ENCODE assay signal across 16 mouse cellular contexts in the genomic region with DNA sequence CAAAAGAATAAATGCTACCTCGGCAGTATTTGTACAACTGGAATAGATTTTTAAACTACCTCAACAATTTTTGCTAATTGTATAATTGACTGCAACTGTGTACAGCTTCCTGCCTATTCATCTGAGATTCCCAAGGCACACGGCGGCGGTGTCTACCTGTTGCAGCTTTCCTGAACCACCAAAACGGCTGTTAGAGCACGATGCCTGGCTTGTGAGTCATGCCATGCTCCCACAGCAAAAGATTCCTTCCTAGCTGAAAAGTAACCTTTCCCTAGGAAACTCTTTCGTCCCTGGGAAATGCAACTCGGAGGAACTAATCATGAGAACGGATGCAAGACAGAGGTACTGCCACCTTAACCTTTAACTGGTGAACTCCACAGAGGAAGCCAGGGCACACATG. TPM values are rescaled to one million over a fixed set of nuclear protein-coding genes. Genes with fewer than 3 reads are reported as not detected.
DNase-seq lines count a peak whose midpoint lies in the region; ATAC-seq and TF ChIP-seq lines count a peak whose summit lies in the region.
"Had no signal": no experiment of that assay in that cellular context is flagged by ENCODE, and none has a peak within 500 bp of the region (broad histone marks: within the 10 kb centered on the region; RNA-seq: fewer than 3 reads in every experiment).

No protein-coding gene starts in this region.

- 78% methylated on average over 9 of the region's 9 CpGs for WGBS in midbrain, postnatal 0 days
- 79% methylated on average over 9 of the region's 9 CpGs for WGBS in midbrain, embryonic 11.5 days
- WGBS in hindbrain, embryonic 14.5 days: 68% methylated on average over 9 of the region's 9 CpGs
- WGBS in stomach, embryonic 14.5 days: 64% methylated on average over 9 of the region's 9 CpGs

- H3K9ac ChIP-seq in midbrain, postnatal 0 days (replicated peaks; ENCODE audit: low read length, poor library complexity, severe bottlenecking): no peak overlapping the region
- no peak overlapping the region for H3K9ac ChIP-seq in midbrain, embryonic 11.5 days (ENCODE audit: low read length)
- no peak overlapping the region for H3K9ac ChIP-seq in hindbrain, embryonic 14.5 days
- no peak overlapping the region for H3K9ac ChIP-seq in stomach, embryonic 14.5 days (replicated peaks; ENCODE audit: low read depth, low read length)
- H3K9ac ChIP-seq: forebrain, embryonic 13.5 days; liver, embryonic 13.5 days had no signal

- H3K27me3 ChIP-seq in midbrain, postnatal 0 days (ENCODE audit: insufficient read depth, low read length): peaks cover 3% of the 10 kb centered on the region; the same call in 1 of the 2 replicates
- H3K27me3 ChIP-seq in midbrain, embryonic 11.5 days (ENCODE audit: control insufficient read depth, insufficient read depth, low read length): no peaks in the 10 kb centered on the region
- H3K27me3 ChIP-seq in hindbrain, embryonic 14.5 days (ENCODE audit: control insufficient read depth, insufficient read depth, low read length): no peaks in the 10 kb centered on the region
- H3K27me3 ChIP-seq in stomach, embryonic 14.5 days (ENCODE audit: control insufficient read depth, insufficient read depth, low read length): no peaks in the 10 kb centered on the region
- H3K27me3 ChIP-seq: forebrain, embryonic 13.5 days had no signal

- TF ChIP-seq CTCF in gastrocnemius, adult 2 months (IDR thresholded peaks at IDR 0.05): no peak
- no peak for TF ChIP-seq CTCF in midbrain, postnatal 0 days (IDR thresholded peaks at IDR 0.05)

- H3K4me2 ChIP-seq in midbrain, postnatal 0 days (ENCODE audit: low read depth, low read length, poor library complexity, severe bottlenecking): peak overlapping the region; percentile 93; the same call in 1 of the 2 replicates
- H3K4me2 ChIP-seq in midbrain, embryonic 11.5 days: no peak overlapping the region
- peak overlapping the region; percentile 96 for H3K4me2 ChIP-seq in hindbrain, embryonic 14.5 days (replicated peaks)
- H3K4me2 ChIP-seq in stomach, embryonic 14.5 days (replicated peaks; ENCODE audit: low read depth, low read length): peak overlapping the region; percentile 19
- H3K4me2 ChIP-seq: forebrain, embryonic 13.5 days; heart, embryonic 11.5 days; liver, embryonic 13.5 days had no signal

- ATAC-seq in midbrain, postnatal 0 days (ENCODE audit: low FRiP score): no peak
- ATAC-seq in midbrain, embryonic 11.5 days (ENCODE audit: low FRiP score): no peak
- ATAC-seq in hindbrain, embryonic 14.5 days (ENCODE audit: low FRiP score): no peak
- ATAC-seq in stomach, embryonic 14.5 days (ENCODE audit: insufficient number of reproducible peaks, insufficient read depth, low FRiP score, low read depth): no peak
- no peak for ATAC-seq in inflammation-experienced regulatory T-cells, adult 6 months
- ATAC-seq: forebrain, embryonic 13.5 days had no signal

- H3K36me3 ChIP-seq in midbrain, postnatal 0 days (ENCODE audit: insufficient read depth, low read length): no peaks in the 10 kb centered on the region
- H3K36me3 ChIP-seq in midbrain, embryonic 11.5 days (ENCODE audit: control insufficient read depth, insufficient read depth, low read length): no peaks in the 10 kb centered on the region
- H3K36me3 ChIP-seq in hindbrain, embryonic 14.5 days (replicated peaks; ENCODE audit: control insufficient read depth, insufficient read depth): no peaks in the 10 kb centered on the region
- no peaks in the 10 kb centered on the region for H3K36me3 ChIP-seq in stomach, embryonic 14.5 days (ENCODE audit: control insufficient read depth, insufficient read depth, low read length)
- H3K36me3 ChIP-seq: liver, embryonic 13.5 days had no signal

- no peak overlapping the region for H3K4me3 ChIP-seq in gastrocnemius, adult 2 months
- 0 out of 2 replicates have a peak overlapping the region, but pooled peaks have one; percentile 1 for H3K4me3 ChIP-seq in midbrain, postnatal 0 days (ENCODE audit: low read depth, low read length)
- H3K4me3 ChIP-seq in midbrain, embryonic 11.5 days (ENCODE audit: low read depth, low read length): no peak overlapping the region
- H3K4me3 ChIP-seq in hindbrain, embryonic 14.5 days (replicated peaks; ENCODE audit: low read length): no peak overlapping the region
- no peak overlapping the region; the same call in 1 of the 2 replicates for H3K4me3 ChIP-seq in stomach, embryonic 14.5 days (ENCODE audit: low read depth, low read length)
- H3K4me3 ChIP-seq: forebrain, embryonic 13.5 days; liver, embryonic 13.5 days; myocyte had no signal

- no peaks in the 10 kb centered on the region for H3K4me1 ChIP-seq in midbrain, postnatal 0 days (ENCODE audit: insufficient read depth, low read length)
- peaks cover 52% of the 10 kb centered on the region for H3K4me1 ChIP-seq in midbrain, embryonic 11.5 days (ENCODE audit: control insufficient read depth, insufficient read depth, low read length)
- peaks cover 17% of the 10 kb centered on the region for H3K4me1 ChIP-seq in hindbrain, embryonic 14.5 days (replicated peaks; ENCODE audit: control insufficient read depth, insufficient read depth, low read length)
- H3K4me1 ChIP-seq in stomach, embryonic 14.5 days (ENCODE audit: control insufficient read depth, insufficient read depth, low read length): peaks cover 71% of the 10 kb centered on the region

- H3K9me3 ChIP-seq in midbrain, postnatal 0 days (ENCODE audit: low read length): no peaks in the 10 kb centered on the region
- no peaks in the 10 kb centered on the region for H3K9me3 ChIP-seq in midbrain, embryonic 11.5 days (ENCODE audit: control insufficient read depth, low read length)
- H3K9me3 ChIP-seq in hindbrain, embryonic 14.5 days (ENCODE audit: control insufficient read depth, low read length): no peaks in the 10 kb centered on the region
- no peaks in the 10 kb centered on the region for H3K9me3 ChIP-seq in stomach, embryonic 14.5 days (ENCODE audit: control insufficient read depth, low read depth, low read length)
- H3K9me3 ChIP-seq: forebrain, embryonic 13.5 days; liver, embryonic 13.5 days had no signal

- intact Hi-C loops in gastrocnemius, adult 2 months (cut with DNase I): no loop called here
- intact Hi-C loops in gastrocnemius, postnatal 36 days (cut with DNase I): no loop called here

- peak overlapping the region; percentile 90 for H3K27ac ChIP-seq in gastrocnemius, adult 2 months
- H3K27ac ChIP-seq in midbrain, postnatal 0 days (ENCODE audit: low read depth, low read length): no peak overlapping the region
- H3K27ac ChIP-seq in midbrain, embryonic 11.5 days (ENCODE audit: low read depth, low read length): no peak overlapping the region
- no peak overlapping the region for H3K27ac ChIP-seq in hindbrain, embryonic 14.5 days
- peak overlapping the region; percentile 62; the same call in 1 of the 2 replicates for H3K27ac ChIP-seq in stomach, embryonic 14.5 days (ENCODE audit: low read length)
- H3K27ac ChIP-seq: forebrain, embryonic 13.5 days; liver, embryonic 13.5 days; macrophage had no signal

- DNase-seq in gastrocnemius, adult 2 months: no peak
- no peak for DNase-seq in gastrocnemius, postnatal 36 days
- no peak for DNase-seq in midbrain, postnatal 0 days (ENCODE audit: low spot score)
- DNase-seq in midbrain, embryonic 11.5 days (ENCODE audit: low spot score, missing footprints): no peak
- DNase-seq in hindbrain, embryonic 14.5 days (ENCODE audit: low spot score): no peak
- no peak for DNase-seq in thymus, postnatal 0 days (ENCODE audit: low spot score)
- DNase-seq: cerebellum, adult 2 months; kidney, postnatal 36 days; liver, embryonic 13.5 days; thymus, postnatal 4 days had no signal

RNA-seq across cellular contexts. Expression of gene Lrig1, which starts 6.9 kb away (rescaled TPM):
- total RNA-seq in gastrocnemius, adult 2 months (2021): 10 to 100 TPM; 38.9 to 57.9 TPM
- total RNA-seq in gastrocnemius, postnatal 36 days (2021): 10 to 100 TPM; 49.2 to 51.2 TPM
- 76.3 and 90.8 TPM in 2 replicates for total RNA-seq in midbrain, postnatal 0 days (2014; rRNA removed)
- 16.6 and 22.6 TPM in 2 replicates for polyA plus RNA-seq in midbrain, postnatal 0 days (2015; fragmentation: Nextera tagmentation; extraction: Ambion mirVana)
- 15.9 and 17.4 TPM in 2 replicates for polyA plus RNA-seq in midbrain, embryonic 11.5 days (2014; fragmentation: Nextera tagmentation; extraction: Ambion mirVana)
- polyA plus RNA-seq in hindbrain, embryonic 14.5 days (2014; fragmentation: Nextera tagmentation; extraction: Ambion mirVana): 22.3 and 30.2 TPM in 2 replicates
- polyA plus RNA-seq in stomach, embryonic 14.5 days (2014; fragmentation: Nextera tagmentation; extraction: Ambion mirVana): 49.3 and 51.7 TPM in 2 replicates
- 10 to 100 TPM in 2 of 3 experiments, 1 to 10 TPM in 1; 7.4 to 47.9 (median 44.0) TPM for polyA plus RNA-seq in inflammation-experienced regulatory T-cells, adult 6 months (2017; shearing (Covaris generic))
- 6.6 and 6.8 TPM in 2 replicates for polyA plus RNA-seq in thymus, postnatal 0 days (2015; fragmentation: Nextera tagmentation; extraction: Ambion mirVana)

Comparison
In these comparisons a context has a peak if more than half of its experiments do, and no peak if none do; other contexts are left out.
1. H3K27ac ChIP-seq: peak in gastrocnemius, adult 2 months (single experiment) and stomach, embryonic 14.5 days (single experiment); none in midbrain, postnatal 0 days (single experiment), midbrain, embryonic 11.5 days (single experiment) and hindbrain, embryonic 14.5 days (single experiment).